Mouse (Mus musculus): ENCODE measurements at regions not wholly inside any gene's neighbourhood (a gene's known extent, or its start where the extent isn't known, plus 50 kb on each side); places are given as distances from the start of the nearest gene placed in this dataset.
"Not testable (repeated sequence)": the region's sequence is repeated elsewhere in the genome, so short reads cannot be mapped to it uniquely, and the experiment has no call there.

GRCm38 (mm10) chr7:62179387-62179786 is 167.0 kb upstream of the Ndn start:
- 34% methylated on average over 2 of the region's 2 CpGs for WGBS (ENCODE audit: insufficient replicate concordance)
- Histone ChIP-seq H3K4me1 (no peaks in the 10 kb centered on the region), H3K4me2 (no peak overlapping the region), H3K9ac (no peak overlapping the region), H3K27me3 (replicated peaks) (no peaks in the 10 kb centered on the region), H3K9me3 (replicated peaks) (no peaks in the 10 kb centered on the region), H3K4me3 (no peak overlapping the region), H3K36me3 (no peaks in the 10 kb centered on the region), H3K27ac (no peak overlapping the region)
- ATAC-seq: no peak

GRCm38 (mm10) chr7:62208529-62208928 is 137.8 kb upstream of the Ndn start:
- Histone ChIP-seq H3K9me3 (replicated peaks) (no peaks in the 10 kb centered on the region), H3K27me3 (replicated peaks) (no peaks in the 10 kb centered on the region), H3K4me2 (no peak overlapping the region), H3K9ac (no peak overlapping the region), H3K4me1 (no peaks in the 10 kb centered on the region), H3K27ac (no peak overlapping the region), H3K4me3 (no peak overlapping the region), H3K36me3 (no peaks in the 10 kb centered on the region)
- ATAC-seq: no peak

- no peaks in the 10 kb centered on the region for H3K4me1 ChIP-seq
- 28% methylated on average over 12 of the region's 12 CpGs for WGBS (ENCODE audit: insufficient replicate concordance)
- ATAC-seq: no peak
- no peak overlapping the region for H3K4me2 ChIP-seq
- H3K4me3 ChIP-seq: no peak overlapping the region
- H3K36me3 ChIP-seq: no peaks in the 10 kb centered on the region
- no peak overlapping the region for H3K9ac ChIP-seq
- no peaks in the 10 kb centered on the region for H3K27me3 ChIP-seq (replicated peaks)
- no peaks in the 10 kb centered on the region for H3K9me3 ChIP-seq (replicated peaks)
- H3K27ac ChIP-seq: no peak overlapping the region
These were observed 137.2 kb upstream of the Ndn start for GRCm38 (mm10) chr7:62209117-62209700.

- Histone ChIP-seq H3K27me3 (replicated peaks) (no peaks in the 10 kb centered on the region), H3K27ac (no peak overlapping the region), H3K36me3 (no peaks in the 10 kb centered on the region), H3K4me3 (no peak overlapping the region), H3K9me3 (replicated peaks) (no peaks in the 10 kb centered on the region), H3K4me2 (no peak overlapping the region), H3K9ac (no peak overlapping the region), H3K4me1 (no peaks in the 10 kb centered on the region)
- ATAC-seq: no peak
- 22% methylated on average over 4 of the region's 4 CpGs for WGBS (ENCODE audit: insufficient replicate concordance)
These were observed 121.2 kb upstream of the Ndn start for GRCm38 (mm10) chr7:62225184-62225583.

GRCm38 (mm10) chr7:62227727-62228126 is 118.6 kb upstream of the Ndn start:
- no peaks in the 10 kb centered on the region for H3K4me1 ChIP-seq
- no peak overlapping the region for H3K27ac ChIP-seq
- H3K27me3 ChIP-seq (replicated peaks): no peaks in the 10 kb centered on the region
- 5% methylated on average over 1 of the region's 1 CpGs for WGBS (ENCODE audit: insufficient replicate concordance)
- H3K4me2 ChIP-seq: no peak overlapping the region
- no peak overlapping the region for H3K4me3 ChIP-seq
- H3K9me3 ChIP-seq (replicated peaks): no peaks in the 10 kb centered on the region
- no peak for ATAC-seq
- no peak overlapping the region for H3K9ac ChIP-seq
- H3K36me3 ChIP-seq: no peaks in the 10 kb centered on the region

GRCm38 (mm10) chr7:62230713-62231112 is 115.7 kb upstream of the Ndn start:
- Histone ChIP-seq H3K9ac (no peak overlapping the region), H3K27me3 (replicated peaks) (no peaks in the 10 kb centered on the region), H3K9me3 (replicated peaks) (no peaks in the 10 kb centered on the region), H3K27ac (no peak overlapping the region), H3K4me1 (no peaks in the 10 kb centered on the region), H3K4me2 (peak overlapping the region; percentile 37; the same call in 1 of the 2 replicates), H3K4me3 (no peak overlapping the region), H3K36me3 (no peaks in the 10 kb centered on the region)
- no peak for ATAC-seq
- WGBS (ENCODE audit: insufficient replicate concordance): 9% methylated on average over 2 of the region's 2 CpGs

- 10% methylated on average over 13 of the region's 13 CpGs for WGBS (ENCODE audit: insufficient replicate concordance)
These were observed 115.2 kb upstream of the Ndn start for GRCm38 (mm10) chr7:62231120-62231574.

GRCm38 (mm10) chr7:62232076-62232475 is 114.3 kb upstream of the Ndn start:
- no peak for ATAC-seq
- Histone ChIP-seq H3K4me1 (no peaks in the 10 kb centered on the region), H3K4me3 (no peak overlapping the region), H3K4me2 (no peak overlapping the region), H3K36me3 (no peaks in the 10 kb centered on the region), H3K9ac (no peak overlapping the region), H3K9me3 (replicated peaks) (no peaks in the 10 kb centered on the region), H3K27ac (no peak overlapping the region), H3K27me3 (replicated peaks) (no peaks in the 10 kb centered on the region)
- 54% methylated on average over 5 of the region's 5 CpGs for WGBS (ENCODE audit: insufficient replicate concordance)

More at GRCm38 (mm10) chr7:62231120-62231574, 115.2 kb upstream of the Ndn start:
- no peak overlapping the region for H3K9ac ChIP-seq
- H3K9me3 ChIP-seq (replicated peaks): no peaks in the 10 kb centered on the region
- H3K27me3 ChIP-seq (replicated peaks): no peaks in the 10 kb centered on the region
- no peak overlapping the region for H3K27ac ChIP-seq
- H3K36me3 ChIP-seq: no peaks in the 10 kb centered on the region
- no peaks in the 10 kb centered on the region for H3K4me1 ChIP-seq
- peak overlapping the region; percentile 37; the same call in 1 of the 2 replicates for H3K4me2 ChIP-seq
- no peak overlapping the region for H3K4me3 ChIP-seq
- peak; percentile 30; the same call in 1 of the 2 replicates for ATAC-seq

GRCm38 (mm10) chr7:62234037-62234436 is 112.3 kb upstream of the Ndn start:
- Histone ChIP-seq H3K36me3 (no peaks in the 10 kb centered on the region), H3K27me3 (replicated peaks) (no peaks in the 10 kb centered on the region), H3K4me2 (no peak overlapping the region), H3K9ac (no peak overlapping the region), H3K4me3 (no peak overlapping the region), H3K4me1 (no peaks in the 10 kb centered on the region), H3K9me3 (replicated peaks) (no peaks in the 10 kb centered on the region), H3K27ac (no peak overlapping the region)
- 50% methylated on average over 6 of the region's 6 CpGs for WGBS (ENCODE audit: insufficient replicate concordance)
- ATAC-seq: no peak

- H3K27me3 ChIP-seq (replicated peaks): no peaks in the 10 kb centered on the region
- H3K27ac ChIP-seq: no peak overlapping the region
- no peak overlapping the region for H3K4me3 ChIP-seq
- H3K9ac ChIP-seq: no peak overlapping the region
- H3K4me2 ChIP-seq: no peak overlapping the region
- H3K9me3 ChIP-seq (replicated peaks): no peaks in the 10 kb centered on the region
- no peak for ATAC-seq
- H3K4me1 ChIP-seq: no peaks in the 10 kb centered on the region
- WGBS (ENCODE audit: insufficient replicate concordance): 100% methylated on average over 1 of the region's 1 CpGs
- no peaks in the 10 kb centered on the region for H3K36me3 ChIP-seq
These were observed 110.6 kb upstream of the Ndn start for GRCm38 (mm10) chr7:62235766-62236165.

GRCm38 (mm10) chr7:62261688-62262114 is 84.7 kb upstream of the Ndn start:
- Histone ChIP-seq H3K9ac (no peak overlapping the region), H3K27ac (no peak overlapping the region), H3K4me1 (no peaks in the 10 kb centered on the region), H3K36me3 (no peaks in the 10 kb centered on the region), H3K4me2 (no peak overlapping the region), H3K9me3 (replicated peaks) (no peaks in the 10 kb centered on the region), H3K4me3 (no peak overlapping the region), H3K27me3 (replicated peaks) (no peaks in the 10 kb centered on the region)
- WGBS (ENCODE audit: insufficient replicate concordance): 29% methylated on average over 8 of the region's 8 CpGs
- ATAC-seq: no peak

GRCm38 (mm10) chr7:62262174-62262573 is 84.2 kb upstream of the Ndn start:
- not testable (repeated sequence) for H3K9me3 ChIP-seq (replicated peaks); H3K27me3 ChIP-seq (replicated peaks); H3K36me3 ChIP-seq; H3K4me3 ChIP-seq; H3K4me1 ChIP-seq; H3K9ac ChIP-seq; ATAC-seq; H3K27ac ChIP-seq; H3K4me2 ChIP-seq
- 59% methylated on average over 2 of the region's 2 CpGs for WGBS (ENCODE audit: insufficient replicate concordance)
